Mouse (Mus musculus) myocyte (in vitro differentiated cells): ENCODE results near the gene Epha3. TPM values are rescaled to one million over a fixed set of nuclear protein-coding genes. Genes with fewer than 3 reads are reported as not detected.

ENCODE experiments used
- H3K27me3 ChIP-seq: one replicate; pipeline ENCODE4 v1.6.1; 2011; ENCODE audit not compliant: control insufficient read depth, insufficient read depth, insufficient read length
- H3K36me3 ChIP-seq: one replicate; pipeline ENCODE4 v1.6.1; 2011; ENCODE audit not compliant: control insufficient read depth, insufficient read depth
- H3K4me2 ChIP-seq: one replicate; pipeline ENCODE4 v1.6.1; 2011; ENCODE audit warnings: low read depth, control low read depth
- H3K4me3 ChIP-seq: one replicate; pipeline ENCODE4 v1.5.1; 2011; ENCODE audit warnings: mild to moderate bottlenecking, control low read depth, moderate library complexity
- H3K79me2 ChIP-seq: one replicate; pipeline ENCODE4 v1.6.1; 2011; ENCODE audit not compliant: control insufficient read depth, insufficient read depth
- H3ac ChIP-seq: one replicate; pipeline ENCODE4 v1.6.1; 2011; ENCODE audit not compliant: control insufficient read depth, insufficient read length
- CEBPB ChIP-seq: IDR thresholded peaks from 2 replicates; pipeline ENCODE4 v1.6.1; 2011; ENCODE audit warnings: mild to moderate bottlenecking, moderate library complexity; ENCODE audit not compliant: poor library complexity, insufficient read depth, severe bottlenecking
- E2F4 ChIP-seq: IDR thresholded peaks from one replicate; pipeline ENCODE4 v1.6.1; 2011; ENCODE audit warnings: mild to moderate bottlenecking, control low read depth, moderate library complexity; ENCODE audit not compliant: insufficient read depth
- MAX ChIP-seq: IDR thresholded peaks from one replicate; pipeline ENCODE4 v1.6.1; 2011; ENCODE audit warnings: low read depth, mild to moderate bottlenecking, control low read depth
- MYOD1 ChIP-seq, 3 experiments: IDR thresholded peaks; one replicate each; pipeline ENCODE4 v1.6.1; 2011; ENCODE audit warnings: control low read depth in 2 of 3, low read depth in 2 of 3, mild to moderate bottlenecking in 2 of 3, moderate library complexity in 1 of 3; ENCODE audit not compliant: insufficient read length in 2 of 3, control insufficient read depth in 1 of 3
- MYOG ChIP-seq, 3 experiments: IDR thresholded peaks; one replicate each; pipeline ENCODE4 v1.6.1; 2011; ENCODE audit warnings: control low read depth in 2 of 3, low read depth in 2 of 3, mild to moderate bottlenecking in 2 of 3; ENCODE audit not compliant: insufficient read length in 2 of 3, control insufficient read depth in 1 of 3, insufficient read depth in 1 of 3
- POLR2A ChIP-seq: IDR thresholded peaks from one replicate; pipeline ENCODE4 v1.6.1; 2011; ENCODE audit warnings: low read depth, mild to moderate bottlenecking, control low read depth, moderate library complexity; ENCODE audit not compliant: insufficient read length
- POLR2AphosphoS2 ChIP-seq: IDR thresholded peaks from one replicate; pipeline ENCODE4 v1.6.1; 2011; ENCODE audit warnings: low read depth, control low read depth; ENCODE audit not compliant: insufficient read length
- REST ChIP-seq: IDR thresholded peaks from one replicate; pipeline ENCODE4 v1.6.1; 2011; ENCODE audit warnings: mild to moderate bottlenecking, control low read depth, moderate library complexity; ENCODE audit not compliant: insufficient read depth, insufficient read length
- SRF ChIP-seq: IDR thresholded peaks from one replicate; pipeline ENCODE4 v1.6.1; 2011; ENCODE audit warnings: low read depth; ENCODE audit not compliant: control insufficient read depth, insufficient read length
- TCF12 ChIP-seq: IDR thresholded peaks from one replicate; pipeline ENCODE4 v1.6.1; 2011; ENCODE audit warnings: mild to moderate bottlenecking, control low read depth; ENCODE audit not compliant: poor library complexity, insufficient read depth, severe bottlenecking
- TCF3 ChIP-seq: IDR thresholded peaks from one replicate; pipeline ENCODE4 v1.6.1; 2011; ENCODE audit warnings: low read depth, control low read depth; ENCODE audit not compliant: insufficient read length
- USF1 ChIP-seq: IDR thresholded peaks from one replicate; pipeline ENCODE4 v1.6.1; 2011; ENCODE audit warnings: low read depth, mild to moderate bottlenecking, control low read depth, moderate library complexity
- polyA plus RNA-seq: library from polyadenylated mRNA; unstranded; fragments of >200 nt; fragmentation: generic; extraction: Trizol; gene quantifications from one replicate; pipeline ENCODE4 v1.2.1, GENCODE M21; 2012; ENCODE audit warnings: missing spikeins

Gene Epha3
- polyA plus RNA-seq, 1 experiment, result 1.3 TPM

DNA sequence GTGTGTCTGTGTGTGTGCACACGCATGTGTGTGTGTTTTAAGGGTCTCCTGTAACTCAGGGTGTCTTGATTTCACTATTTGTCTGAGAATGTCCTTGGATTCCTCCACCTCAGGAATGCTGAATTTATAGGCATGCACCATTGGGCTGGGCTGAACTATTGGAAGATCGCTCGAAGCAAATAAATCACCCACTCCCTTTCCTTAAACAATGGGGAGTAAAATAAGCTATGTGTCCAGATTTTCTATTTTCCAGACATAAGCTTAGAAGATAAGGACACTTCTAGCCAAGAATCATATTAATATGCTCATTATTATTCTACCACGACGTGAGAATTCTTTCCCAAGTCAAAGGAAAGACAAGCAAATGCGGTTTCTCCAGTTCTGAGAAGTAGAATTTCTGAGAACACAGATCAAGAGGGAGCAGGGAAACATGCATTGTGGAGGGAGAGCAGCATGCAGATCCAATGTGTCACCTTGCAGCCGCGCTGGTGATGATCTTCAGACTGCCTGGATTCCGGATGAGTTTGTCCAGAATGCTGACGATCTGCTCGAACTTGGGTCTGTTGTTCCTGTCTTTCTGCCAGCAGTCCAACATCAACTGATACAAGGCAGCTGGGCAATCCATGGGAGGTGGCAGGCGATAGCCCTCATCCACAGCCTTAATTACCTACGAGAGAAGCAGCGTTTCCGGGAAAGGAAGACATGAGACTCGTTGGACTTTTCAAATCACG lies 297.7 kb downstream of the Epha3 start:
- TF ChIP-seq MAX (no peak), MYOD1 (IDR thresholded peaks at IDR 0.05; ENCODE audit: control insufficient read depth in 1 of 3, insufficient read length in 2 of 3, low read depth in 2 of 3) (no peak), E2F4 (no peak), SRF (no peak)
- H3K4me2 ChIP-seq, result no peak overlapping the region
- no peak overlapping the region for H3K4me3 ChIP-seq
- no peak overlapping the region for H3ac ChIP-seq
- H3K27me3 ChIP-seq, result no peaks in the 10 kb centered on the region
- no peaks in the 10 kb centered on the region for H3K79me2 ChIP-seq
- H3K36me3 ChIP-seq, result no peaks in the 10 kb centered on the region

- Histone ChIP-seq H3K4me3 (no peak overlapping the region), H3K79me2 (no peaks in the 10 kb centered on the region), H3K27me3 (no peaks in the 10 kb centered on the region), H3ac (no peak overlapping the region), H3K36me3 (no peaks in the 10 kb centered on the region), H3K4me2 (no peak overlapping the region)
- TF ChIP-seq REST, result no peak
- no peak for TF ChIP-seq USF1
- TF ChIP-seq CEBPB, result no peak
These were observed 307.4 kb downstream of the Epha3 start for GRCm38 (mm10) chr16:63556410-63557146.

DNA sequence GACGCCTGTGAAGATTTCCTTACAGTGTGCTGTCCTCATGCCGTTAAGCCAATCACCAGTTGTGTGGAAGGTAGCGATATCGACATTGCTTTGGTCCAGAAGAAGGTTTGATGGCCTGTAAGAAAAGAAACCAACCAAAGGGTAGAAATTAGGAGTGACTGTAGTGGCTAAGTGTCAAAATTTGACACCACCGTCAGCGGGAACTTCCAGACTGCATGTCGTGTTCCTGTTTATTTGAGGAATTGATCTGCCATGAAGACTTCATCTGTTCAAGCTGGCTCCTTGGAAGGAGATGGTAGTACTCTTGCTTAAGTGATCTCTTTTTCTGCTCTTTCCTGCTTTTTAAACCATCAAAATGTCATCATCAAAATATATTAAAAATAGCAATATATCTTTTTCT lies 311.4 kb downstream of the Epha3 start:
- no peak for TF ChIP-seq MYOD1 (IDR thresholded peaks at IDR 0.05; ENCODE audit: control insufficient read depth in 1 of 3, insufficient read length in 2 of 3, low read depth in 2 of 3)
- no peak for TF ChIP-seq CEBPB
- no peak for TF ChIP-seq TCF3
- no peak for TF ChIP-seq MAX
- TF ChIP-seq POLR2A, result no peak
- TF ChIP-seq MYOG (IDR thresholded peaks at IDR 0.05; ENCODE audit: control insufficient read depth in 1 of 3, insufficient read depth in 1 of 3, insufficient read length in 2 of 3, low read depth in 2 of 3), result no peak
- no peak for TF ChIP-seq SRF
- TF ChIP-seq USF1, result no peak
- no peak for TF ChIP-seq E2F4
- TF ChIP-seq REST, result no peak
- no peak for TF ChIP-seq TCF12
- TF ChIP-seq POLR2AphosphoS2, result no peak
- Histone ChIP-seq H3K4me3 (no peak overlapping the region), H3K27me3 (no peaks in the 10 kb centered on the region), H3K36me3 (no peaks in the 10 kb centered on the region), H3K79me2 (no peaks in the 10 kb centered on the region), H3K4me2 (no peak overlapping the region), H3ac (no peak overlapping the region)

DNA sequence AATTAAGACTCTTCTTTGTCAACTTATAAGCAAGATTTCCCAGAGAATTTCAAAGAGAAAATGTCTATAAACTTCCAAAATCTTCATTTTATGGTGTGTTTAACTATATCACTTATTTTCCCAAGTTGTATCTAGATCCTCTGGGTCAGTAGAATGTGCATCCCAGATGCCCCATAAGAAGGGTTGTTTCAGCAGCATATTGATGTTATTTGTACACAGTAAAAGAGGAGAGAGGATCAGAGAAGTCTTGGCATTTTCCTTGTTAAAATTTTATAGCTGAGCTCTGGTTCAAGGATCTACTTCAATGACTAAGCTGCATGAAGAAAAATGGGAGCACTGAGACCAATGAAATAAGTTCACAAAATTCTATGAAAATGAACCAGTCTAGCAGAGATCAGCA lies 324.5 kb downstream of the Epha3 start:
- H3K79me2 ChIP-seq, result no peaks in the 10 kb centered on the region
- H3K27me3 ChIP-seq, result no peaks in the 10 kb centered on the region
- no peaks in the 10 kb centered on the region for H3K36me3 ChIP-seq
- no peak overlapping the region for H3K4me2 ChIP-seq
- no peak for TF ChIP-seq E2F4
- TF ChIP-seq TCF3, result no peak
- no peak for TF ChIP-seq TCF12
- no peak for TF ChIP-seq SRF
- TF ChIP-seq MYOD1 (IDR thresholded peaks at IDR 0.05; ENCODE audit: control insufficient read depth in 1 of 3, insufficient read length in 2 of 3, low read depth in 2 of 3), result no peak
- no peak for TF ChIP-seq MAX
- TF ChIP-seq POLR2A, result no peak
- TF ChIP-seq MYOG (IDR thresholded peaks at IDR 0.05; ENCODE audit: control insufficient read depth in 1 of 3, insufficient read depth in 1 of 3, insufficient read length in 2 of 3, low read depth in 2 of 3), result no peak
- no peak for TF ChIP-seq CEBPB
- no peak for TF ChIP-seq REST
- no peak for TF ChIP-seq USF1
- no peak for TF ChIP-seq POLR2AphosphoS2
- H3K4me3 ChIP-seq, result no peak overlapping the region
- H3ac ChIP-seq, result no peak overlapping the region

- Histone ChIP-seq H3K27me3 (no peaks in the 10 kb centered on the region), H3K79me2 (no peaks in the 10 kb centered on the region), H3K4me3 (no peak overlapping the region), H3K4me2 (no peak overlapping the region), H3ac (no peak overlapping the region), H3K36me3 (no peaks in the 10 kb centered on the region)
- no peak for TF ChIP-seq MYOD1 (IDR thresholded peaks at IDR 0.05; ENCODE audit: control insufficient read depth in 1 of 3, insufficient read length in 2 of 3, low read depth in 2 of 3)
- TF ChIP-seq TCF3, result no peak
- no peak for TF ChIP-seq MYOG (IDR thresholded peaks at IDR 0.05; ENCODE audit: control insufficient read depth in 1 of 3, insufficient read depth in 1 of 3, insufficient read length in 2 of 3, low read depth in 2 of 3)
- TF ChIP-seq SRF, result no peak
- TF ChIP-seq TCF12, result no peak
- TF ChIP-seq REST, result no peak
- TF ChIP-seq POLR2A, result no peak
- TF ChIP-seq USF1, result no peak
- no peak for TF ChIP-seq MAX
These were observed 335.2 kb downstream of the Epha3 start for GRCm38 (mm10) chr16:63528821-63529220.
